Mouse (Mus musculus): ENCODE measurements around the gene Sez6.

DNA sequence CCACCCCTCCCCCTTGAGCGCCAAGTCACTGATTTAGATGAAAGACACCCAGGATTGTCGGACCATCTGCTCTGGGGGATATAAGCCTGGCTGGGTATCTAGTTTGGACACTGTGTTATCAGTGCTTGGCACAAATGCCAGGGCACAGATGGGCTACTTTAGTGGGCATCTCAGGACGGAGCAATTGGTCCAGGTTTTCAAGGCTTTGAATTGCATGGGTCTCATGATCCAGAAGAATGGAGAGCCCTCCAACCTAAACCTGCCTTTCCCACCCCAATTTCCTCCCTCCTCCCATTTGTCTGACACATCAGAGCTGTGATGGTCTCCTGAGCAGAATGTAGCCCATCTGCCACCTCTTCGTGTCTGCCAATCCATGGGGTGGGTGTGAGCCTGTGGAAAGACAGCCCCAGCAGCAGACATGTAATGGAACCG is 20.2 kb downstream of the Sez6 start:
- TF ChIP-seq ZNF384 (IDR thresholded peaks at IDR 0.05; ENCODE audit: low read depth, low read length), result no peak
- TF ChIP-seq PAX5 (IDR thresholded peaks at IDR 0.05; ENCODE audit: low read length), result no peak
- TF ChIP-seq POLR2A (IDR thresholded peaks at IDR 0.05; ENCODE audit: low read depth, low read length), result no peak
- TF ChIP-seq RAD21 (IDR thresholded peaks at IDR 0.05; ENCODE audit: low read depth, low read length), result no peak
- TF ChIP-seq ZMIZ1 (IDR thresholded peaks at IDR 0.05; ENCODE audit: low read depth, low read length), result no peak
- TF ChIP-seq CTCF (conservative IDR thresholded peaks at IDR 0.05 in 1 of 2, IDR thresholded peaks at IDR 0.05 in 1 of 2; ENCODE audit: low read depth in 2 of 2, low read length in 2 of 2), result no peak
- TF ChIP-seq E2F4 (IDR thresholded peaks at IDR 0.05; ENCODE audit: insufficient replicate concordance, low read depth, low read length), result no peak
- no peak for TF ChIP-seq JUN (IDR thresholded peaks at IDR 0.05; ENCODE audit: insufficient read depth, low read depth, low read length)
- no peak for TF ChIP-seq GABPA (IDR thresholded peaks at IDR 0.05; ENCODE audit: insufficient replicate concordance, low read depth, low read length)
- TF ChIP-seq EP300 (IDR thresholded peaks at IDR 0.05; ENCODE audit: low read length), result no peak
